Mouse (Mus musculus): ENCODE data around the gene Ppat. TPM values are rescaled to one million over a fixed set of nuclear protein-coding genes. Genes with fewer than 3 reads are reported as not detected.
A peak's percentile ranks its signal among the peaks of the same experiment; 100 is the strongest.

Ppat gene
- polyA plus RNA-seq, 1 experiment from 2014 or later: 23.7 TPM

DNA sequence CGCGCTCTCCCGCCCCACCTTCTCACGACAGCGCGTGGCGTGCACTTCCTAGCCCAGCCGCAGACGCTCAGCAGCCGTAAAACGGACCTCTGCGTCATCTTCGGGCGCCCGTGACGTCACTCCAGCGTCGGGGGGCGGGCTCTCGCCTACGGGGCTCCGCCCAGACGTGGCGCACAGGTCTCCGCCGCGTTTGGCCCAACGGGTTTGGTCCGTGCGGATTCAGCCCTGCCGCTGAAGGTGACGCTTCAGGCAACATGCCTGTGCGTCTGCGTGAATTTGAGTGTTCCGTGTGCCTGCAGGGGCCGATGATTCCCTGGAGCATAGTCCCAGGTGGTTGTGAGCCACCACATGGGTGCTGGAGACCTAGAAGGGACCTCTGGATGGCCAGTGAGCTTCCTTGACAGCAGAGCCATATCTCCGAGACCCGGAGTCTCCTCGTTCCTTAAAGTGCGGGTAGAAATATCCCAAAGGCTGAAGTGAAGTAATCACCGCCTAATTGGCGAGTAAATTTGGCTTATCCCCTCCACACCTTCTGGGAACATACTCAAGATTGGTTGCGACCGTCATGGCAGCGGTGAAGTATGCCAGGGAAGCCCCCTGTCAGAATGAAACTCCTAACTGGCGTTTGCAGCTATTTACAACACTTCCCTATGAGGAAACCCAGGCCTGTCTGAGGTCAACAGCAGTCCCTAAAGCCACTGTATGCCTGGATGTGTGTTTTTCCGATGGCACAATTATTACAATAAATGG, 45.8 kb downstream of the Ppat start, which contains the start of gene Aasdh:
Gene Aasdh (minus strand): TSS at position 110 of the 750 bp plus-strand sequence.
- H3K4me3 ChIP-seq: peak within 1 kb of the TSS; percentile 67
- H3K9ac ChIP-seq (replicated peaks): peak within 1 kb of the TSS; percentile 74
- under 1% methylated on average over 46 of the region's 47 CpGs for WGBS
- H3K9me3 ChIP-seq: no peaks in the 10 kb centered on the region
- ATAC-seq (ENCODE audit: low FRiP score, low read depth): peak; percentile 97
- H3K36me3 ChIP-seq: no peaks in the 10 kb centered on the region
- peaks cover 5% of the 10 kb centered on the region; the same call in 1 of the 2 replicates for H3K4me1 ChIP-seq
- peak within 1 kb of the TSS; percentile 81 for H3K27ac ChIP-seq (replicated peaks)
- peak within 1 kb of the TSS; percentile 71 for H3K4me2 ChIP-seq (replicated peaks)
- no peaks in the 10 kb centered on the region for H3K27me3 ChIP-seq

DNA sequence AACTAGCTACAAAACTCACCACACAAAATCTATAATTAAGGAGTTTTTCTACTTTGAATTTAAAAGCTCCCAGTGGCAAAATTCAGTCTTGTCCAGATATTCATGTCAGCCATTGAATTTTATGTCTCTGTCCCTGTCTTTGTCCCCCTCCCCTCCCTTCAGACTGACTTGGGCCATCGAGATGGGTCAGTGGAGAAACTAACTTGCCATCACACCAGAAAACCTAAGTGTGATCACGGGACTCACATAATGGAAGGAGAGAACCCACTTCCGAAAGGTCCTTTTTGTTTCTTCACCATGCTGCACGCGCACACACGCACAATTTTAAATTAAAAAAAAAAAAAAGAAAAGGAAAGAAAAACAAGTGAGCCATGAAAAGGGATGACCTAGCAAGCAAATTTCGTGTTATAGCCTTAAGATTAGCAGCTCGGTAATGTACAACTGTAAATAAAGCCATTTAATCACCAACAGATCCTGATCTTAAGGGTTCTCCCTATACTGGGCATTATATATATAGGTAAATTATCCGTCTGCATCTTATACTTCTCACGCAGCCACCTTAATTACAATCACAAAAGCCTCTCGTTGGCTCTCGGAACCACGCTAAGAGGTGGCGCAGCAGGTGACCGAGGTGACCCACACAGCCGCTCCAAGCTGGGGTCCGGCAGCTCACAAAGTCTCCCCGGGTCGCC, 46.5 kb downstream of the Ppat start:
- WGBS: 1% methylated on average over 19 of the region's 19 CpGs
- peak overlapping the region; percentile 71 for H3K4me2 ChIP-seq (replicated peaks)
- H3K4me3 ChIP-seq: peak overlapping the region; percentile 67
- peak overlapping the region; percentile 81 for H3K27ac ChIP-seq (replicated peaks)
- H3K9ac ChIP-seq (replicated peaks): peak overlapping the region; percentile 74
- H3K36me3 ChIP-seq: no peaks in the 10 kb centered on the region
- H3K9me3 ChIP-seq: no peaks in the 10 kb centered on the region
- H3K4me1 ChIP-seq: peaks cover 5% of the 10 kb centered on the region; the same call in 1 of the 2 replicates
- no peak for ATAC-seq (ENCODE audit: low FRiP score, low read depth)
- H3K27me3 ChIP-seq: no peaks in the 10 kb centered on the region

DNA sequence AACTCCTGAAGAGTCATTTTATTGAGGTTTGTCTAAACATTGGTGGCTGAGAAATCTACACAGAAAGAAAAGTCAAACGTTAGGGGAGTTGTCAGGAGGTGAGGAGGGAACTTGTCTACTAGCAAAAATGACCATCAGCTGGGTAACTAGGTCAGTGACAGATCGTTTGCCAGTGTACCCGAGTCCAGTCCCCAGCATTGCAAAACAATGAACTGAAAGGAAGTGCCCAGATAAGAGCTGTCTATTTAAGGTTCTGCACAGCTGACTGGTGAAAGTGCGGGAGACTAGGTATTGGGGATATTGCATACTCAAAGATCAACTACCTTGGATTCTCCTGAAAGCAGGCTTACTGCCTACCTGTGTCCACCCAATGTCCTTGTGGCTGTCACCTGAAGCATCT, 49.2 kb downstream of the Ppat start:
- WGBS: 84% methylated on average over 4 of the region's 4 CpGs

DNA sequence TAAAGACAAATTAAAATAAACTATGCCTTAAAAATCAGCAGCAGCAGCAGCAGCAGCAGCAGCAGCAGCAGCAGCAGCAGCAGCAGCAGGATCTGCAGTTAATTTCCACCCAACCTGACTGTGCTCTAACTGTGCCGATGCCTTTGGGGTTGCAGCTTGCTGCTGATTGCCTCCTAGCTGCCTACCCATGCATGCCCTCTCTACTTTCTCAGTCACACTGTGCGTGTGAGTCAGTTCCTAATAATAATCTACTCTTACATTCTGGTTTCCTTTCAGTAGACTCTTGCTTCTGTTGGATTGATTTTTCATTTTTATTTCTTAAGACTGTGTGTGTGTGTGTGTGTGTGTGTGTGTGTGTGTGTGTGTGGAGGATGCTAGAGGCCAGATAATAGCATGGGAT, 58.3 kb downstream of the Ppat start:
- no peak for ATAC-seq (ENCODE audit: low FRiP score, low read depth)
- H3K9ac ChIP-seq (replicated peaks): no peak overlapping the region
- WGBS: 90% methylated on average over 2 of the region's 2 CpGs
- H3K36me3 ChIP-seq: peaks cover 36% of the 10 kb centered on the region
- no peak overlapping the region for H3K4me3 ChIP-seq
- no peak overlapping the region for H3K4me2 ChIP-seq (replicated peaks)
- no peak overlapping the region for H3K27ac ChIP-seq (replicated peaks)
- H3K27me3 ChIP-seq: no peaks in the 10 kb centered on the region
- H3K9me3 ChIP-seq: no peaks in the 10 kb centered on the region
- no peaks in the 10 kb centered on the region for H3K4me1 ChIP-seq

More for the DNA sequence above, 49.2 kb downstream of the Ppat start:
- no peak overlapping the region for H3K4me2 ChIP-seq (replicated peaks)
- no peak overlapping the region for H3K9ac ChIP-seq (replicated peaks)
- H3K4me1 ChIP-seq: peaks cover 5% of the 10 kb centered on the region; the same call in 1 of the 2 replicates
- ATAC-seq (ENCODE audit: low FRiP score, low read depth): no peak
- H3K27me3 ChIP-seq: no peaks in the 10 kb centered on the region
- no peak overlapping the region for H3K4me3 ChIP-seq
- H3K36me3 ChIP-seq: no peaks in the 10 kb centered on the region
- no peak overlapping the region for H3K27ac ChIP-seq (replicated peaks)
- H3K9me3 ChIP-seq: no peaks in the 10 kb centered on the region

DNA sequence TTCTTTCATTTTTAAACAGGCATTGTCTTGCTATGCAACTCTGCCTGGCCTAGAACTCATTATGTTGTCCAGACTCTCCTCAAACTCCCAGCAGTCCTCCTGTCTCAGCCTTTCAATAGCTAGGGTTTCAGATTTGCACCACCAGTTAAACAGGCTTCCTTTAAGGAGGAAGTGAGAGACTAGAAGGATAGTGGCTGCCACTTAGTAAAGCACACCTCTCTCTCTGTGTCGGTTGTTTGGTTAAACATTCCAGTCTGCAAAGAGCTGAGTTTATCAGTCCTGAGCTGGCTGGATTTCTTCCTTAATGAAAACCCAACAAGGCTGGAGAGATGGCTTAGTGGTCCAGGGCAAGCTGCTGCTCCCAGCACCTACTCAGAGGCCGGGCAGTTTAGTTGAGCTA, 58.8 kb downstream of the Ppat start:
- no peak overlapping the region for H3K27ac ChIP-seq (replicated peaks)
- no peaks in the 10 kb centered on the region for H3K9me3 ChIP-seq
- 89% methylated on average over 2 of the region's 2 CpGs for WGBS
- H3K4me1 ChIP-seq: no peaks in the 10 kb centered on the region
- no peak overlapping the region for H3K4me2 ChIP-seq (replicated peaks)
- H3K36me3 ChIP-seq: peaks cover 39% of the 10 kb centered on the region
- no peaks in the 10 kb centered on the region for H3K27me3 ChIP-seq
- ATAC-seq (ENCODE audit: low FRiP score, low read depth): no peak
- no peak overlapping the region for H3K4me3 ChIP-seq
- no peak overlapping the region for H3K9ac ChIP-seq (replicated peaks)

DNA sequence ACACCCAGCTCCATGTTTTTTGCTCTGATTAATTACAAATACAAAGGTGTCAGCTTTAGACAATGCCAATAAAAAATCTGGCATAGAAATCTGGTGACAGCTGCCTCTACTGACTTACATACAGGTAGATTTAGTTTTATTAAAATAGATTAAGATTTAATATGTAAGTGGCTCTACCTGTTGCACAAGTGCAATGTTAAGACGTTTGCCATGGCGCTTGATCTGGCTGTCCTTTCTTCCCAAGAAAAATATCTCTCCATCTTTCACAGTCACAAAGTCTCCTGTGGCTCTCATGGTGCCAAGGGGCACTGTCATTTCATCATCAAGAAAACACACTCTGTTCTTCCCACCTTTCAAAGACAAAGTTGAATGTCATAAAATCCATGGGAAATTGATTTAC, 64.4 kb downstream of the Ppat start:
- Histone ChIP-seq H3K36me3 (peaks cover 53% of the 10 kb centered on the region), H3K9me3 (no peaks in the 10 kb centered on the region)
- no peak for ATAC-seq (ENCODE audit: low FRiP score, low read depth)

DNA sequence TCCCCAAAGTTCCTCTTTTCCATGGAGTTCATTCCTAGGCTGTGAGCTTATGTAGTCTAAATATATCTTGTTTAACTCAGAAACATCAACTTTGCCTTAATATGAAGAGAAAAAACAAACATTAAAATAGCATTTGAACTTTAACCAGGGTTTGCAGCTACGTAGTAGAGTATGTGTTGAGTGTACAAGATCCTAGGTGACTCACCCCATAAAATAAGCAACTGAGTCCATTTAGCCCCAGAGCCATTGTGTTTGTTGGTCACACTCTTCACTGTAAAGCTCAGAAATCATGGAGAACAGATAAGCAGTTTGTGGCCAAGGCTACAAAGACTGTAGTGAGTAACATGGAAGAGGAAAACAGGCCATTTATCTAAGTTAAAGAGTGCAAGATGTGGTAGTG, 67.3 kb downstream of the Ppat start:
- Histone ChIP-seq H3K4me1 (no peaks in the 10 kb centered on the region), H3K4me2 (replicated peaks) (no peak overlapping the region), H3K9me3 (no peaks in the 10 kb centered on the region), H3K9ac (replicated peaks) (no peak overlapping the region), H3K27ac (replicated peaks) (no peak overlapping the region), H3K4me3 (no peak overlapping the region), H3K36me3 (peaks cover 45% of the 10 kb centered on the region), H3K27me3 (no peaks in the 10 kb centered on the region)
- WGBS: 92% methylated on average over 1 of the region's 1 CpGs
- no peak for ATAC-seq (ENCODE audit: low FRiP score, low read depth)

More for the DNA sequence above, 64.4 kb downstream of the Ppat start:
- Histone ChIP-seq H3K27ac (replicated peaks) (no peak overlapping the region), H3K4me2 (replicated peaks) (no peak overlapping the region), H3K4me3 (no peak overlapping the region), H3K27me3 (no peaks in the 10 kb centered on the region), H3K9ac (replicated peaks) (no peak overlapping the region), H3K4me1 (no peaks in the 10 kb centered on the region)
- WGBS: 95% methylated on average over 2 of the region's 2 CpGs

DNA sequence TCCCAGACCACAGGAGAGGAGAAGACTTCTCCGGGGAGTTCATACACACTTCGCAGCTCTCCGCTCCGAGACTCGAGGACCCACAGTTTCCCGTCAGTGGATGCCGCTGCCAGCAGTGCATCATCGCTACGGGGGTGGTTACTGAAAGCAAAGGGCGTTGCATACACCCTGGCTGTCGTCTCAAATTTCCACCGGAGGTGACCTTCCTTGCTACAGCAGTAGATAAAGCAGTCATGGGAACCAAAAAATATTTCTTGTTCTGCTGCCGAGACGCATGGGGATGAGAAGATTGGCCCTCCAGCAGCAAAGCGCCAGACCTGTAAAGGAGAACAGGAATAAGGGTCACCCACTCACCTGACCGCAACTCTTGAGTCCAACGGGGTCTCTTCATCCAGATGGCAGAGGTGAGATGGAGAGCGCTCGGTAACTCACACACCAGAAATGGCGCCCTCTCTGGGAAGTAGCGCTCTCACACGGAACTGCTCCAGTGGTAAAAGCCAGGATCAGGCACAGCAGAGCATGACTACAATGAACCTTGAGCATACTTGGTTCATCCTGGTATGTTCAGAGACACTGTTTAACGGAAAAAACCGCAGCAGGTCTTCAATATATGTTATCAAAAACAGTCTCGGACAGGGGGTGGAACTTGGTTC, 75.1 kb downstream of the Ppat start:
- ATAC-seq (ENCODE audit: low FRiP score, low read depth): no peak
- Histone ChIP-seq H3K4me1 (no peaks in the 10 kb centered on the region), H3K36me3 (peaks cover 52% of the 10 kb centered on the region)

DNA sequence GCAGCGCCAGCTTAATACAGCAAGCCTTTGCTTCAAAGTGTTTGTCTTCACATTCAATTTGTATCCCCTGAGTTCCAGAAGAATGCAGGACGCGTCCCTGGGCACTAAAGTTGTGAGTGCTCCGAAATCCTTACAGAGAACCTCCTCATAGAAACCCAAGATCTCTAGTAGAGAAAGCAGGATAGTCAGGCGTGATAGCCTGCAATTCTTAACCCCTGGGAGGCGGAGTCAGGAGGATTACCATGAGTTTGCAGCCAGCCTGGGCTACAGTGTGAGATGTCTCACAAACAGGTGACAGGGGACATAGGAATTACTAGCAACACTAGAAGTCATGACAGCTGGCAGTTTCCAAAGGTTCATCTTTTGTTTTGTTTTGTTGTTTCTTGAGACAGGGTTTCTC, 81.8 kb downstream of the Ppat start:
- Histone ChIP-seq H3K36me3 (peaks cover 85% of the 10 kb centered on the region), H3K4me3 (no peak overlapping the region), H3K4me2 (replicated peaks) (peak overlapping the region; percentile 31)

More for the DNA sequence above, 75.1 kb downstream of the Ppat start:
- H3K4me2 ChIP-seq (replicated peaks): no peak overlapping the region
- no peak overlapping the region for H3K27ac ChIP-seq (replicated peaks)
- H3K4me3 ChIP-seq: no peak overlapping the region
- H3K27me3 ChIP-seq: no peaks in the 10 kb centered on the region
- no peaks in the 10 kb centered on the region for H3K9me3 ChIP-seq
- H3K9ac ChIP-seq (replicated peaks): no peak overlapping the region
- 92% methylated on average over 25 of the region's 25 CpGs for WGBS

DNA sequence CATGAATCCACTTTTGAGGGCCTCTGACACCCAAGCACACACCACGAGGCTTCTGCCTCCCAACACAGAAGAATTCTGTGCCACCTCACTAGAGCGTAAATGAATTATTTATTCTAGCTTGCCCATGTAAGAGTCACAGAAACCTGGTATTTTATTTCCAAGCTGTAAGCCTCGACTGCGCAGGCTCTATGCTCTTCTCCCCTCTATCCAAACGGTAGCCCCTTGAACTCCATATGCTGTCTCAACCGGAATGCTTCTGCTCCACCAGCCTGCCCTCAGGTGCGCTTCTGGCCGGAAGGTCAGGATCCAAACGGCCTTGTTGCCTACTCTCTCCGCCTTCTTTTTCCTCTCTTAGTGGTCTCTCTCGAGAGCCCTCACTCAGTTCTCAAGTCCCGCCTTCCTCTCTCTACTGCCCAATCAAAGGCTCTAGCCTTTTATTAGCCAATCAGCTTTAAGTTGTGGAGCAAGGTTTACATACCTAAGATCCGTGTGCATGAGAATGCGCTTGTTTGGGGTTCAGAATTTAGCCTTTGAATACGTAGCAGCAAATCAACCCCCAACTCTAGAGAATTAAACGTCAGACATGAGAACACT, 82.6 kb downstream of the Ppat start:
- 29% methylated on average over 16 of the region's 16 CpGs for WGBS
- no peaks in the 10 kb centered on the region for H3K27me3 ChIP-seq
- 0 out of 2 replicates have a peak, but pooled peaks have one; percentile 54 for ATAC-seq (ENCODE audit: low FRiP score, low read depth)
- no peaks in the 10 kb centered on the region for H3K4me1 ChIP-seq
- H3K4me2 ChIP-seq (replicated peaks): peak overlapping the region; percentile 31
- H3K9me3 ChIP-seq: no peaks in the 10 kb centered on the region
- no peak overlapping the region for H3K9ac ChIP-seq (replicated peaks)
- peak overlapping the region; percentile 21; the same call in 1 of the 2 replicates for H3K4me3 ChIP-seq
- H3K36me3 ChIP-seq: peaks cover 79% of the 10 kb centered on the region
- no peak overlapping the region for H3K27ac ChIP-seq (replicated peaks)

More for the DNA sequence above, 81.8 kb downstream of the Ppat start:
- Histone ChIP-seq H3K27me3 (no peaks in the 10 kb centered on the region), H3K9me3 (no peaks in the 10 kb centered on the region), H3K4me1 (no peaks in the 10 kb centered on the region), H3K9ac (replicated peaks) (no peak overlapping the region), H3K27ac (replicated peaks) (no peak overlapping the region)
- 45% methylated on average over 6 of the region's 6 CpGs for WGBS
- no peak for ATAC-seq (ENCODE audit: low FRiP score, low read depth)

DNA sequence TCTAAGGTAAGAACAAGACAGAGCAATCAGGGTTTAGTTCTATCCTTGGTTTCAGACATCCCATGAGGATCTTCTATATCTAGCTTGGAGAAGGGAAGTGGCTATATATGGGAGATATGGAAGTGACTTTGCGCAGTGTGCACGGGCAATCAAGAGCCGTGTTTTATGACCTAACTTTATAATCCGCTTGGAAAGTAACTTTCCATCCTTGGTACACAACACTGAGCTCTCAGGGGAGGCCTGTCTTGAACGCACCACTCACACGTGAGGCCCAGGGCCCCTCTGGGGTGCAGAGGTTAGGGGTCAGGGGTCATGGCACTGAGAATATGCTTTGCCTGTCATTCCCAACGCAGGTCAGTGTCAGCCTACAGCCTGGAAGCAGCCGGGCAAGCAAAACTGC, 84.6 kb downstream of the Ppat start:
- no peaks in the 10 kb centered on the region for H3K27me3 ChIP-seq
- ATAC-seq (ENCODE audit: low FRiP score, low read depth): no peak
- H3K4me2 ChIP-seq (replicated peaks): no peak overlapping the region
- no peak overlapping the region for H3K4me3 ChIP-seq
- H3K9me3 ChIP-seq: no peaks in the 10 kb centered on the region
- WGBS: 77% methylated on average over 8 of the region's 8 CpGs
- H3K9ac ChIP-seq (replicated peaks): no peak overlapping the region
- H3K36me3 ChIP-seq: peaks cover 68% of the 10 kb centered on the region
- no peak overlapping the region for H3K27ac ChIP-seq (replicated peaks)
- H3K4me1 ChIP-seq: no peaks in the 10 kb centered on the region
